In the genomic region with DNA sequence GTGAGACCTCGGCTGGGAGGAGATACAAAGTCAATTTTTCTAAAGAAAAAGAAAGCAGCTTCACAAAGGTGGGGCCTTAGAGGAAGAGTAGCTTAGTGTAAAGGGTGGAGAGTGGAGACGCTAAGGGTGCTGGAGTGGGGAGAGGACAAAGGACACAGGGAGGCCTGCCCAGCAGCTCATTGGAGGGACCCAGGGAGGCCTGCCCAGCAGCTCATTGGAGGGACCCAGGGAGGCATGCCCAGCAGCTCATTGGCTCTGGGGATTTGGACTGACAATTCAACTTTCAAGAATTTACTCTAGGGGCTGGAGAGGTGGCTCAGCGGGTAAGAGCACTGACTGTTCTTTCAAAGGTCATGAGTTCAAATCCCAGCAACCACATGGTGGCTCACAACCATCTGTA, we compare ENCODE assay signal across 28 mouse cellular contexts.
"Had no signal": no experiment of that assay in that cellular context is flagged by ENCODE, and none has a peak within 500 bp of the region (broad histone marks: within the 10 kb centered on the region; RNA-seq: fewer than 3 reads in every experiment).

No protein-coding gene starts in this region.

- H3K9me3 ChIP-seq: heart, embryonic 13.5 days; heart, embryonic 15.5 days; hindbrain, embryonic 12.5 days; hindbrain, embryonic 15.5 days; kidney, embryonic 15.5 days; limb, embryonic 10.5 days; liver, embryonic 13.5 days; liver, embryonic 15.5 days had no signal

- H3K4me1 ChIP-seq: heart, embryonic 15.5 days; hindbrain, embryonic 12.5 days; hindbrain, embryonic 15.5 days; liver, embryonic 13.5 days; liver, embryonic 15.5 days had no signal

- H3K36me3 ChIP-seq: heart, embryonic 13.5 days; heart, embryonic 15.5 days; hindbrain, embryonic 12.5 days; hindbrain, embryonic 15.5 days; kidney, embryonic 15.5 days; limb, embryonic 10.5 days; limb, embryonic 12.5 days; liver, embryonic 13.5 days; liver, embryonic 15.5 days had no signal

- H3K27me3 ChIP-seq: heart, embryonic 13.5 days; heart, embryonic 15.5 days; hindbrain, embryonic 12.5 days; hindbrain, embryonic 15.5 days; kidney, embryonic 15.5 days; limb, embryonic 12.5 days; liver, embryonic 13.5 days; liver, embryonic 15.5 days had no signal

- DNase-seq: gastrocnemius, postnatal 14 days; gastrocnemius, postnatal 36 days; heart, adult 11 months; heart, adult 2 months; heart, postnatal 14 days; heart, postnatal 36 days; kidney, adult 11 months; kidney, adult 2 months; kidney, adult 9 months; kidney, postnatal 14 days; kidney, postnatal 36 days; liver; liver, embryonic 13.5 days had no signal

- H3K4me2 ChIP-seq: heart, embryonic 11.5 days; heart, embryonic 13.5 days; heart, embryonic 15.5 days; hindbrain, embryonic 12.5 days; hindbrain, embryonic 15.5 days; kidney, embryonic 15.5 days; limb, embryonic 12.5 days; liver, embryonic 11.5 days; liver, embryonic 13.5 days; liver, embryonic 15.5 days had no signal

- H3K9ac ChIP-seq: heart, embryonic 13.5 days; heart, embryonic 15.5 days; hindbrain, embryonic 12.5 days; hindbrain, embryonic 15.5 days; kidney, embryonic 15.5 days; limb, embryonic 12.5 days; liver, embryonic 13.5 days; liver, embryonic 15.5 days had no signal

- H3K27ac ChIP-seq: heart, adult 2 months; heart, embryonic 13.5 days; heart, embryonic 15.5 days; hindbrain, embryonic 12.5 days; hindbrain, embryonic 15.5 days; hindbrain, postnatal 0 days; kidney, embryonic 15.5 days; kidney, postnatal 0 days; layer of hippocampus, adult 2 months; left cerebral cortex, adult 2 months; limb, embryonic 10.5 days; limb, embryonic 12.5 days; liver, embryonic 13.5 days; liver, embryonic 15.5 days had no signal

- ATAC-seq: hindbrain, postnatal 0 days; intestine, embryonic 16.5 days had no signal

- H3K4me3 ChIP-seq: heart, adult 2 months; heart, embryonic 13.5 days; heart, embryonic 15.5 days; hindbrain, embryonic 12.5 days; hindbrain, embryonic 15.5 days; kidney, embryonic 15.5 days; layer of hippocampus, adult 2 months; left cerebral cortex, adult 2 months; limb, embryonic 10.5 days; limb, embryonic 12.5 days; liver, embryonic 13.5 days; liver, embryonic 15.5 days had no signal
